Mouse (Mus musculus): ENCODE measurements at regions not wholly inside any gene's neighbourhood (a gene's known extent, or its start where the extent isn't known, plus 50 kb on each side); places are given as distances from the start of the nearest gene placed in this dataset.
A peak's percentile ranks its signal among the peaks of the same experiment; 100 is the strongest.
"Not testable (repeated sequence)": the region's sequence is repeated elsewhere in the genome, so short reads cannot be mapped to it uniquely, and the experiment has no call there.

- no peak overlapping the region for H3K27ac ChIP-seq (ENCODE audit: low read length)
- DNase-seq (ENCODE audit: low spot score) (peak; percentile 46), ATAC-seq (peak; percentile 71)
- 0 out of 2 replicates have a peak overlapping the region, but pooled peaks have one; percentile 25 for H3K4me2 ChIP-seq (replicated peaks; ENCODE audit: low read depth, low read length)
- H3K27me3 ChIP-seq (replicated peaks; ENCODE audit: insufficient read depth, low read length), result no peaks in the 10 kb centered on the region
- TF ChIP-seq CTCF (IDR thresholded peaks at IDR 0.05) (peak; percentile 30), EP300 (IDR thresholded peaks at IDR 0.05) (no peak)
- H3K4me3 ChIP-seq (ENCODE audit: low read depth, low read length), result no peak overlapping the region; the same call in 1 of the 2 replicates
- H3K9ac ChIP-seq (replicated peaks; ENCODE audit: low read depth), result no peak overlapping the region
- H3K4me1 ChIP-seq (ENCODE audit: insufficient read depth, low read depth, low read length), result no peaks in the 10 kb centered on the region
- no peaks in the 10 kb centered on the region for H3K36me3 ChIP-seq (ENCODE audit: insufficient read depth, low read length)
- H3K9me3 ChIP-seq (ENCODE audit: low read length), result no peaks in the 10 kb centered on the region
- WGBS, result 5% methylated on average over 7 of the region's 7 CpGs
Observed at GRCm38 (mm10) chrX:15322207-15322839, 1111.4 kb downstream of the H2al1n start.

GRCm38 (mm10) chrX:15322958-15323357, 1112.0 kb downstream of the H2al1n start:
- H3K27me3 ChIP-seq (replicated peaks; ENCODE audit: insufficient read depth, low read length), result no peaks in the 10 kb centered on the region
- TF ChIP-seq EP300 (IDR thresholded peaks at IDR 0.05) (no peak), CTCF (IDR thresholded peaks at IDR 0.05) (no peak)
- H3K4me2 ChIP-seq (replicated peaks; ENCODE audit: low read depth, low read length), result no peak overlapping the region
- H3K36me3 ChIP-seq (ENCODE audit: insufficient read depth, low read length), result no peaks in the 10 kb centered on the region
- no peak overlapping the region for H3K4me3 ChIP-seq (ENCODE audit: low read depth, low read length)
- WGBS, result 29% methylated on average over 5 of the region's 5 CpGs
- no peaks in the 10 kb centered on the region for H3K9me3 ChIP-seq (ENCODE audit: low read length)
- no peaks in the 10 kb centered on the region for H3K4me1 ChIP-seq (ENCODE audit: insufficient read depth, low read depth, low read length)
- H3K9ac ChIP-seq (replicated peaks; ENCODE audit: low read depth), result no peak overlapping the region
- H3K27ac ChIP-seq (ENCODE audit: low read length), result no peak overlapping the region
- ATAC-seq, result no peak
- DNase-seq (ENCODE audit: low spot score), result no peak

- not testable (repeated sequence) for H3K4me3 ChIP-seq (ENCODE audit: low read depth, low read length); H3K4me1 ChIP-seq (ENCODE audit: insufficient read depth, low read depth, low read length); H3K9me3 ChIP-seq (ENCODE audit: low read length); H3K36me3 ChIP-seq (ENCODE audit: insufficient read depth, low read length); H3K27me3 ChIP-seq (replicated peaks; ENCODE audit: insufficient read depth, low read length); H3K4me2 ChIP-seq (replicated peaks; ENCODE audit: low read depth, low read length); H3K27ac ChIP-seq (ENCODE audit: low read length); H3K9ac ChIP-seq (replicated peaks; ENCODE audit: low read depth); DNase-seq (ENCODE audit: low spot score)
- ATAC-seq, result peak; percentile 76
- WGBS, result 79% methylated on average over 6 of the region's 6 CpGs
Observed at GRCm38 (mm10) chrX:15365135-15365534, 1154.2 kb downstream of the H2al1n start.

Data from lung, postnatal 0 days (tissue).